Mouse (Mus musculus): ENCODE results near the gene Nudt14.

GRCm38 (mm10) chr12:112911701-112912100 is 30.2 kb downstream of the Nudt14 start:
- TF ChIP-seq CTCF (IDR thresholded peaks at IDR 0.05; ENCODE audit: low read depth, low read length) (no peak), POLR2A (IDR thresholded peaks at IDR 0.05; ENCODE audit: extremely low read depth, insufficient read depth, low read length) (no peak)
